Mouse (Mus musculus) cerebellum, postnatal 10 days (tissue): ENCODE data around the gene Olfr847.

Experiments used
- DNase-seq, 2 experiments: peaks; one replicate each; pipeline ENCODE4 v3.0.0; 2021; ENCODE audit warnings: mixed read lengths in 2 of 2

The Olfr847 gene

DNA sequence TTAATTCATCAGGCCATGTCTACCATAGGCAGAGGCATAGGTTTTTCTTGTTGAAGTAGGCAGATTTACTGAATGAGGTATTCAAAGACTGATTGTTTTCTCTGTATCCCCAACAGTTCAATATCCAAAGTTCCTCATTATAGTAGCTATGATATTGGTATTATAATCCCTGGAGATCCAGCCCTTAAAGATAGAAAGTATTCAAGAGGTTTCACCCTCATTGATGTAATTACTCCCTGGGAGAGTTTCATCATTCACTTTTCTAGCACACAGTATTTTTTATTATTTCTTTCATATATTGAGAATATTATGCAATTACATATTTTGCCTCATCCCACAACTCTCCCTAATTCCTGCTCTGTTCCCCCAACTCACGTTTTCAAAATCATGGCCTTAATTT, at the start of gene Olfr847:
TSS of gene Olfr847 (minus strand) at position 101 of the 400 bp plus-strand sequence.
- DNase-seq: no peak

GRCm38 (mm10) chr9:19363905-19364304, 14.6 kb downstream of the Olfr847 start, which contains the start of gene Olfr846:
Gene Olfr846, minus strand, starts transcription at chr9:19364005.
- no peak for DNase-seq

- DNase-seq: no peak
These were observed 42.3 kb downstream of the Olfr847 start, which contains the start of gene Olfr845 for GRCm38 (mm10) chr9:19336157-19336556. Gene Olfr845, plus strand, starts transcription at chr9:19336457.
